Mouse (Mus musculus) neural tube, embryonic 14.5 days (tissue): Measurements from ENCODE around the gene Aprt. TPM values are rescaled to one million over a fixed set of nuclear protein-coding genes. Genes with fewer than 3 reads are reported as not detected.

Experiments
- ATAC-seq: fragments of 200-750 bp; cut with Nextera tagmentation; 2 replicates; pipeline ENCODE4 v1.8.0; 2017; ENCODE audit warnings: low read depth, mild to moderate bottlenecking, moderate TSS enrichment, moderate library complexity
- H3K27ac ChIP-seq: fragments of 300-500 bp; sonication (generic); 2 replicates; pipeline ENCODE4 v1.5.1; 2014; ENCODE audit warnings: low read depth, mild to moderate bottlenecking, control low read depth, low read length, moderate library complexity, mixed read lengths
- H3K27me3 ChIP-seq: fragments of 300-500 bp; sonication (generic); 2 replicates; pipeline ENCODE4 v1.6.1; 2014; ENCODE audit warnings: low read length; ENCODE audit not compliant: control insufficient read depth, insufficient read depth
- H3K36me3 ChIP-seq: fragments of 300-500 bp; sonication (generic); 2 replicates; pipeline ENCODE4 v1.6.1; 2014; ENCODE audit warnings: low read length, mixed read lengths; ENCODE audit not compliant: control insufficient read depth, insufficient read depth
- H3K4me1 ChIP-seq: fragments of 300-500 bp; sonication (generic); 2 replicates; pipeline ENCODE4 v1.6.1; 2014; ENCODE audit warnings: low read length; ENCODE audit not compliant: control insufficient read depth, insufficient read depth
- H3K4me2 ChIP-seq: fragments of 300-500 bp; sonication (generic); 2 replicates; pipeline ENCODE4 v1.6.1; 2014; ENCODE audit warnings: mild to moderate bottlenecking, low read depth, low read length, control low read depth
- H3K4me3 ChIP-seq: fragments of 300-500 bp; sonication (generic); 2 replicates; pipeline ENCODE4 v1.5.1; 2014; ENCODE audit warnings: low read depth, low read length, control low read depth, mixed read lengths
- H3K9ac ChIP-seq: fragments of 300-500 bp; sonication (generic); replicated peaks from 2 replicates; pipeline ENCODE4 v1.6.1; 2014; ENCODE audit warnings: low read depth, mild to moderate bottlenecking, control low read depth, low read length, mixed read lengths
- H3K9me3 ChIP-seq: fragments of 300-500 bp; sonication (generic); 2 replicates; pipeline ENCODE4 v1.6.1; 2016; ENCODE audit warnings: low read length; ENCODE audit not compliant: control insufficient read depth
- WGBS: fragments of 180-500 bp; shearing (Covaris S2); extraction: QIAGEN DNeasy Blood & Tissue Kit; methylation state at CpG from one replicate; pipeline ENCODE4 v1.1.7; 2014; 5-methylcytosine and 5-hydroxymethylcytosine counted together
- polyA plus RNA-seq: library from polyadenylated mRNA; unstranded; fragments of >200 nt; fragmentation: Nextera tagmentation; extraction: Ambion mirVana; gene quantifications from 2 replicates; pipeline ENCODE4 v1.2.1, GENCODE M21; 2014

Aprt gene
- polyA plus RNA-seq, 1 experiment from 2014 or later, result 179 TPM

DNA sequence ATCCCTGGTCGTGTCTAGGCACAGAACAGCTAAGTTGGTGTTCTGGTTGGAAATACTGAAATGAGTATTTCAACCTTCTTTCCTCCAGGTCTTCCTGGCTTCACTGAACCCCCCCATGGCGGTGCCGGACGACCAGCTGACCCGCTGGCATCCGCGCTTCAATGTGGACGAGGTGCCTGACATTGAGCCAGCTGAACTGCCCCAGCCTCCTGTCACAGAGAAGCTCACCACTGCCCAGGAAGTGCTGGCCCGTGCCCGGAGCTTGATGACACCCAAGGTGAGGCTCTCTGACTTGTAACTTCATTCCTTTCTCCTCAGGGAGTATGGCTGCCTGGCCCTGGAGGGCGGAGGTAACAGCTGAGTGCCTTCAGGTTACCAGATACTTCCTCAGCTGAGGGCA is 5.6 kb downstream of the Aprt start:
- WGBS, result 95% methylated on average over 11 of the region's 11 CpGs
- Histone ChIP-seq H3K27me3 (no peaks in the 10 kb centered on the region), H3K4me2 (no peak overlapping the region), H3K9me3 (no peaks in the 10 kb centered on the region), H3K4me1 (peaks cover 19% of the 10 kb centered on the region), H3K9ac (no peak overlapping the region), H3K36me3 (0 out of 2 replicates have a peak, but pooled peaks cover 6% of the 10 kb centered on the region), H3K27ac (no peak overlapping the region), H3K4me3 (no peak overlapping the region)
- no peak for ATAC-seq

DNA sequence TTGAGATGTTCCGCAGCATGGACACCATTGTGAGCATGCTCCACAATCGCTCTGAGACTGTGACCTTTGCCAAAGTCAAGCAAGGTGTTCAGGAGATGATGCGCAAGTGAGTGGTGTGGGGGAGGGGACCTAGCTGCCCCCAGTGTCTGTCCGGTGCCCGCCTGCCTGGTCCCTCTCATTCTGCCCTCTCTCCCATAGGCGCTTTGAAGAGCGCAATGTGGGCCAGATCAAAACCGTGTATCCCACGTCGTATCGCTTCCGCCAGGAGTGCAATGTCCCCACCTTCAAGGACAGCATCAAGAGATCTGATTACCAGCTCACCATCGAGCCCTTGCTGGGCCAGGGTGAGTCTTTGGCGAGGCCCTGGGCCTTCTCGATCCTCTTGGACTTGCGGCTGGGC is 6.7 kb downstream of the Aprt start:
- 0 out of 2 replicates have a peak, but pooled peaks cover 6% of the 10 kb centered on the region for H3K36me3 ChIP-seq
- no peak overlapping the region for H3K4me3 ChIP-seq
- H3K27ac ChIP-seq, result no peak overlapping the region
- no peaks in the 10 kb centered on the region for H3K27me3 ChIP-seq
- no peak for ATAC-seq
- no peak overlapping the region for H3K4me2 ChIP-seq
- H3K9ac ChIP-seq, result no peak overlapping the region
- peaks cover 11% of the 10 kb centered on the region for H3K4me1 ChIP-seq
- 95% methylated on average over 16 of the region's 16 CpGs for WGBS
- H3K9me3 ChIP-seq, result no peaks in the 10 kb centered on the region

DNA sequence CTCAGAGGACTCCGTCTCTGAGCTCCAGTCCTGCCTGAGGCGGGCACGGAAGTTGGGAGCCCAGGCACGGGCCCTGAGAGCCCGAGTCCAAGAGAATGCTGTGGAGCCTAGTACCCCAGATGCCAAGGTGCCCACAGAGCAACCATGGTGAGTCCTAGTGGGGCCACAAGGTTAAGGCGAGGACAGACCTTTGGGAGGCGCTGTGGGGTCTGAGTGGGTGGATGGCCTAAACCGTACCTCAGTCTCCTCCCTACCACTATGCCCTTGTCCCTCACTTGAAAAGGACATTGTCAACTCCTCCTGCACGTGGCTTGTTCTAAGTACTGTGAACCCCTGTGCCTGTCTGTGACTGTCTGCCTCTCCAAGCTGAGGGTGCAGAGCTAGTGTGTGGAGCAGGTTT is 7.4 kb downstream of the Aprt start:
- 64% methylated on average over 9 of the region's 9 CpGs for WGBS
- no peaks in the 10 kb centered on the region for H3K27me3 ChIP-seq
- H3K4me3 ChIP-seq, result peak overlapping the region; percentile 7; the same call in 1 of the 2 replicates
- H3K9me3 ChIP-seq, result no peaks in the 10 kb centered on the region
- H3K9ac ChIP-seq, result no peak overlapping the region
- H3K4me2 ChIP-seq, result peak overlapping the region; percentile 86; the same call in 1 of the 2 replicates
- H3K27ac ChIP-seq, result no peak overlapping the region
- peaks cover 7% of the 10 kb centered on the region for H3K4me1 ChIP-seq
- no peak for ATAC-seq
- 0 out of 2 replicates have a peak, but pooled peaks cover 6% of the 10 kb centered on the region for H3K36me3 ChIP-seq

DNA sequence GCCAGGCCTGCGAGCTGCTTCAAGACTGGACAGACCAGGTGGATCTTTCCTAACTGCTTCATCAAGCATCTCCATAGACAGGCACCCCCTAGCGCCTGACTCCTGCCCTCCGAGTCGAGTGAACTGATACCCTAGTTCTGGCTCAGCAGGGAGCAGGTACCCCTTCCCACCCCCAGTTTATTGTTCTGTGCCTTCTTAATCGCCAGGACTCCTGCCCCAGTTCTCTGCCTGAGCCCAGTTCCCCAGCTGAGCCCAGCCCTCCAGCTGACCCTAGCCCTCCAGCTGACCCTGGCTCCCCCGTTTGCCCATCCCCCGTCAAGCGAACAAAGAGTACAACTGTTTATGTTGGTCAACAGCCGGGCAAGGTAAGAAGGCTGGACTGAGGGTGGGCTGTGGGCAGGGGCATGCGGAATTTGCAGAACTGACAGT is 7.8 kb downstream of the Aprt start:
- ATAC-seq, result no peak

DNA sequence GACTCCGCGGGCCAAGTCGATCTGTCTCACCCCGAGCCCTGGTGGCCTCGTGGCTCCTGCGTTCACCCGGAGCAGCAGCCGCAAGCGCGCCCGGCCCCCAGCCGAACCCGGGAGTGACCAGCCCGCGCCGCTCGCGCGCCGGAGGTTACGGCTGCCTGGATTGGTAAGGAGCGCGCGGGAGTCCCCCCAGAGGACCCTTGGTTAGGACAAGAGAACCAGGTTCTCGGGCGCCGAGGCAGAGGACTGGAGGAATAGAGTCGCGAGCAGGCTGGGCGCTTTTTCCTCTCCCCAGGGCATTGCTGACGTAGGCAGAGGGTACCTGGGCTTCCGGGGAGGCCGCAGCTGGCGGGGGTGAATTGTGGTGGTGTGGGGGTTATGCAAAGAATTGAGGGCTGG is 8.6 kb downstream of the Aprt start:
- under 1% methylated on average over 34 of the region's 34 CpGs for WGBS
- H3K9me3 ChIP-seq, result no peaks in the 10 kb centered on the region
- H3K36me3 ChIP-seq, result 0 out of 2 replicates have a peak, but pooled peaks cover 3% of the 10 kb centered on the region
- ATAC-seq, result peak; percentile 63
- no peaks in the 10 kb centered on the region for H3K27me3 ChIP-seq
- H3K4me3 ChIP-seq, result peak overlapping the region; percentile 73
- H3K9ac ChIP-seq, result peak overlapping the region; percentile 76
- H3K4me1 ChIP-seq, result peaks cover 7% of the 10 kb centered on the region
- peak overlapping the region; percentile 86 for H3K4me2 ChIP-seq
- peak overlapping the region; percentile 69 for H3K27ac ChIP-seq

More for the DNA sequence above, 7.8 kb downstream of the Aprt start:
- H3K4me2 ChIP-seq, result peak overlapping the region; percentile 86
- no peaks in the 10 kb centered on the region for H3K27me3 ChIP-seq
- H3K4me3 ChIP-seq, result peak overlapping the region; percentile 7; the same call in 1 of the 2 replicates
- H3K9ac ChIP-seq, result no peak overlapping the region
- 10% methylated on average over 10 of the region's 10 CpGs for WGBS
- no peaks in the 10 kb centered on the region for H3K9me3 ChIP-seq
- 0 out of 2 replicates have a peak, but pooled peaks cover 3% of the 10 kb centered on the region for H3K36me3 ChIP-seq
- no peak overlapping the region for H3K27ac ChIP-seq
- peaks cover 7% of the 10 kb centered on the region for H3K4me1 ChIP-seq

DNA sequence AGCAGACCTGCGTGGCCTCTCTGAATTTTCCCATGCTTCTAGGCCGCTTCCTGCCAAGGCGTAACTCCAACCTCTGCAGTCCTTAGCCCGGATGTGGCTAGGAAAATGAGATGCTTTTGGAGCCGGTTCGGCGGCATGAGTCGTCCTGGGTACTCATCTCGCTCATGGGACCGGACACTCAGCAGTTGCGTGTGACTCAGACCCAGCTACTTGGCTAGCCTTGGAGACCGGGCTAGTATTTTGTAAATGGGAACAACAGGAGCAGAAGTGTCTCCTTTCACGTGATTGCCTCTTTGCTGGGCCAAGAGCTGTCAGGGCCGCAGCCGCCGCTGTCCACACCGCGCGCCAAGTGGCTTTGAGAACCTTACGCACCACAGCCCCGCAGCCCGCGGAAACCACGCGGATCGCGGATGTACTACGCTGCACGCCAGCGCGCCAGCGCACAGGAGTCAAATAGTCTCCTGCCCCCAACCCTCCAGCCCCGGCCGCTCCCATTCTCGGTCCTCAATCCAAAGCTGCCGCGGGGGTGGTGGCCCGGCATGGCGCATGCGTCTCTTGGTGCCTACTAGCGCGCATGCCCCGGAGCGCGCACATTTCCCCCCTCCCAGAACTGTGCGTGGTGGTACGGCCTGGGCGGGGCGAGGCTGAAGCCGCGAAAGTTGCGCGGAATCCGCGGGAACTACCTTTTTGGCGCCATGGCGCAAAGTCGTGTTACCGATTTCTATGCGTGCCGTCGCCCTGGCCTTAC is 9.2 kb downstream of the Aprt start, which contains the start of gene Cdt1:
Gene Cdt1 (plus strand): TSS at position 655 of the 748 bp plus-strand sequence.
- ATAC-seq, result peak; percentile 97
- Histone ChIP-seq H3K4me1 (peaks cover 7% of the 10 kb centered on the region), H3K36me3 (0 out of 2 replicates have a peak, but pooled peaks cover 3% of the 10 kb centered on the region), H3K9ac (peak within 1 kb of the TSS; percentile 76), H3K9me3 (no peaks in the 10 kb centered on the region), H3K27me3 (no peaks in the 10 kb centered on the region), H3K4me3 (peak within 1 kb of the TSS; percentile 73), H3K27ac (peak within 1 kb of the TSS; percentile 69), H3K4me2 (peak within 1 kb of the TSS; percentile 86)
- under 1% methylated on average over 62 of the region's 62 CpGs for WGBS

DNA sequence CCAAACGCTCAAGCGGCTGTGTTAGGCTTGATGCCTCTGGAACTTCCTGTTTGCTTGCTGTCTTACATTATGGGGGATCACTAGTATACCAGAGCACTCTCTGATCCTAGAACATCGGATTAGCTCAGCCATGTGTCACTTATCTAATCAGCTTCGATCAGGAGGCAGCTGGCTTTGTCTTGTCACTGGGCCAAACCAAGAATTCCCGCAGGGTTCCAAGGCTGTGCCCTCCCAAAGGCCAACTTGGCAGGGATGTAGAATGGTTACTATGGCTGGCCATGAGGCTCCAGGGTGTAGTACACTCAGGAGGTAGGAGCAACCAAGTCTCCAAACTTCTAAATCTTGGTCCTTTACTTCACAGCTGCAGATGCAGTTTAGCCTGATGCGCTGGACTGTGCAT is 9.9 kb downstream of the Aprt start:
- peaks cover 7% of the 10 kb centered on the region for H3K4me1 ChIP-seq
- peak overlapping the region; percentile 76; the same call in 1 of the 2 replicates for H3K9ac ChIP-seq
- no peak for ATAC-seq

DNA sequence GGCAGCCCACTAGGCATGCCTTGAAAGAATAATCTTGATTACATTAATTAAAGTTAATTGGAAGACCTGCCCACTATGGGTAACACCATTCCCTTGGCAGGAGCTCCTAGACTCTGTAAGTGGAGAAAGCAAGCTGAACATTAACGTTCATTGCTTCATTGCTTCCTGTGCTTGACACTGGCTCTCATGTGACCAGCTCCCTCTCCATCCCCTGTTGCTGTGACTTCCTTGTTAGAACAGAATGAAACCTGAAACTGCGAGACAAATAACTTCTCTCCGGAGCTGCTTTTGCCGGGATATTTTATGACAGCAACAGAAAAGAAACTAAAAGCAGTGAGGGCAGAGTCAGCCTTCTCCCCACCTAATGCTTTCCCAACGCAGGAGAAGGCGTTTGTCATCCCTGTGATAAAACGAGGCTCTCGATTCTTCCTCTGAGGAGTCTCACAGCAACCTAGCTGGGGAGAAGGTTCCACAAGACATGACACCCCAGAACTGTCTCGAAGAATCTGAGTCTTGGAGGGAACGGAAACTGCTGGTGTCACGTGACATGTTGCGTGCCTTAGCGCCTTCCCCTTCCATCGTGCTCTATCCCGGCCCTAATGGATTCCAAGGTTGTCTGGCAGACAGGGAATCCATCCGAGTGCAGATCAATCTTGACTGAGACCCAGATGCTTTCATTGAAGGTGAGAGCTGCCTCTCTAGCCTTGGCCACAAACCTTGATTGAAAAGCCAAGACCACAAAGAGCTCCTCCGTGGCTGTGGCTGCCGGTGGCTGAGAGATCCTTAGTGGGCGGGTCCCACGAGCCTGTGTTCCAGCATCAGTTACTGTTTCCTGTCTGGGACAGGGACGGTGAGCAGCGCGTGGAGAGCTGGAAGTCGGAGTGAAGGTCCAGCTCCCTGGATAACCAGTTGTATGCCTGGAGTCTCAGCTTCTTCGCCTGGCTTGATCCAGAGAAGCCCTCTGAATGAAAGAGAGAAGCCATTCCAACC is 12.1 kb downstream of the Aprt start:
- Histone ChIP-seq H3K9me3 (no peaks in the 10 kb centered on the region), H3K27me3 (no peaks in the 10 kb centered on the region), H3K9ac (no peak overlapping the region), H3K4me1 (peaks cover 7% of the 10 kb centered on the region), H3K36me3 (no peaks in the 10 kb centered on the region), H3K4me2 (no peak overlapping the region), H3K4me3 (no peak overlapping the region), H3K27ac (no peak overlapping the region)
- whole genome bisulfite sequencing, result 89% methylated on average over 25 of the region's 25 CpGs
- ATAC-seq, result no peak

More for the DNA sequence above, 9.9 kb downstream of the Aprt start:
- peak overlapping the region; percentile 86 for H3K4me2 ChIP-seq
- H3K27me3 ChIP-seq, result no peaks in the 10 kb centered on the region
- 42% methylated on average over 6 of the region's 6 CpGs for WGBS
- H3K36me3 ChIP-seq, result 0 out of 2 replicates have a peak, but pooled peaks cover under 1% of the 10 kb centered on the region
- H3K27ac ChIP-seq, result peak overlapping the region; percentile 69; the same call in 1 of the 2 replicates
- no peaks in the 10 kb centered on the region for H3K9me3 ChIP-seq
- peak overlapping the region; percentile 73 for H3K4me3 ChIP-seq
